Mouse (Mus musculus) olfactory bulb, adult 2 months (tissue): ENCODE measurements around the gene Tlnrd1.

Experiments
- CTCF ChIP-seq: fragments of 200-500 bp; IDR thresholded peaks from 2 replicates; pipeline ENCODE4 v1.5.1; 2012; ENCODE audit warnings: low read depth, mild to moderate bottlenecking, low read length, moderate library complexity; ENCODE audit not compliant: insufficient read depth
- POLR2A ChIP-seq: fragments of 200-500 bp; IDR thresholded peaks from 2 replicates; pipeline ENCODE4 v1.6.1; 2012; ENCODE audit warnings: mild to moderate bottlenecking, low read depth, low read length, moderate library complexity; ENCODE audit not compliant: insufficient read depth

DNA sequence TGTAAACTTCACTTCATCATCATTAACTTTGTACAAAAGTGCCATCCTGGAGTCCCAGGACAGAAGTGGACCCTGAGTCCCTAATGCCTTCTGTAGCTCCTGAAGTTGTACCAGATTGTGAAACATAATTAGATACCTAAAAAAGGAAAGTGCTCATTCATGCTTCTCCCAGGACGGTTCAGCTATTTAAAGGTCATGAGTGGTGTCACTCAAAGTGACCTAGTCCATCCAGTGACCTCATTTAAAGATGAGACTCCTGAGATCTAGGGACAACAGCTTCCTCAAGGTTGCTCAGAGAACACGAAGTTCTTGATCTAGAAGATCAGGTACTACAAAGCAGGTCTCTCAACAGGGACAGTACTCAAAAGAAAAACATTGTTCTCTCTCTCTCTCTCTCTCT lies 20.6 kb downstream of the Tlnrd1 start:
- TF ChIP-seq CTCF: no peak
- no peak for TF ChIP-seq POLR2A
